Mouse (Mus musculus) thymus, postnatal 0 days (tissue): ENCODE results near the gene Trappc4. TPM values are rescaled to one million over a fixed set of nuclear protein-coding genes. Genes with fewer than 3 reads are reported as not detected.
A peak's percentile ranks its signal among the peaks of the same experiment; 100 is the strongest.

Experiments used
- DNase-seq: peaks from one replicate; pipeline ENCODE4 v3.0.0-alpha.2; 2015; ENCODE audit warnings: low spot score
- microRNA-seq: library from miRNA; unstranded; fragments of <30 nt; microRNA quantifications from one replicate; pipeline ENCODE4, GENCODE M21; 2016; ENCODE audit warnings: borderline number of aligned reads
- polyA plus RNA-seq: library from polyadenylated mRNA; unstranded; fragments of >200 nt; fragmentation: Nextera tagmentation; extraction: Ambion mirVana; gene quantifications from 2 replicates; pipeline ENCODE4 v1.2.1, GENCODE M21; 2015

Trappc4 gene
- polyA plus RNA-seq, 1 experiment from 2014 or later, result 166 TPM

DNA sequence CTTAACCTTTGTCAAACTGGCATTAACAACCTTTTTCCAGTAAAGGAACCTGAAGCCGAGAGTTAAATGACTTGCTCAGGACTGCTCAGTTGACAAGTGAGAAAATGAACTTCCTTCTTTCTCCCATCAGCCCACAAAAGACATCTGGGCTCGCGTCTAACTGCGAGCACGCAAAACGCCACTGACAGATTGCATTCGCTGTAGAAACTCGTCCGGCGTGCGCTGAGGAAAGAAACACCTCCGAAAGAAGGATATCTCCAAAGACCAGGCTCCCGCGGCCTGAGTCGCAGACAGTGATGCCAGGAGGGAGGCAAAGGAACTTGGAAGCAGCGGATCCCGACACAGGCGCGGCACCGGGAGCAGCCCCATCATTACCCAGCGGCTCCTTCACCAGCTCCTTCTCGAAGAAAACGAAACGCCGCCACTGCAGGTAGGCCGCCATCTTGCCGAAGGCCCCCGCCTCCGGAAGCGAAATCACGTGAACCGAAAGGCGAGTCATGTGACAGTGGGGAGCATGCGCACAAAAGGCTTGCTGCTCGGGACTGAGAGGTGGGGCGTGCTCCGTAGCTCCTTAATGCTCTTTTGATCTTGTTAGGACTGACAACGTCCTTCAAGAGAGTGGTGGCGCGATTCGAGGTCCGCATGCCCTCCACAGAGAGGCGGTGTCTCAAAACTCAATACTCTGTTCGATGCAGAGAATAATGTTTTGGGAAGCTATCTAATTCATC, 46.0 kb downstream of the Trappc4 start, which contains the start of gene Vps11:
Vps11 (minus strand) TSS at position 481 of the 728 bp plus-strand sequence.
- DNase-seq, result peak; percentile 97

DNA sequence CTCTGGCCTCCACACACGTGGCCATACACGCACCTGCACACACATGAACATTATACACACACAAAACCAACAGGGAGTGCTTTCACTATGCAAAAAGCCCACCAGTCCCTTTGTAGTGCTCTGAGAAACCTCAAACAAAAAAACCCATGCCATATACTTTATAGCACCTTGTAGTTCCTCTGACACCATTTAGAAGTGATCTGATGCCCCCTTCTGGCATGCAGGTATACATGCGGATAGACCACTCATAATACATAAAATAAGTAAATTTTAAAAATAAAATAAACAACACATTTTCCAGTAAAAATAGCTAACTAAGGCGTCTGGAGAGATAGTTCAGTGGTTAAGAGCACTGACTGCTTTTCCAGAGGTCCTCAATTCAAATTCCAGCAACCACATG, 50.2 kb downstream of the Trappc4 start:
- DNase-seq, result peak; percentile 78

Small RNA genes within 50 kb of the gene (microRNA-seq; reads per million reads assigned to microRNA genes)
- not detected for gene Mir7085

Other genes with a start within 250 kb of the Trappc4 start
- gene Cbl, start 173.6 kb downstream of the Trappc4 start, polyA plus RNA-seq, result 51.9 and 60.4 TPM in 2 replicates
- gene Ccdc153, start 166.9 kb downstream of the Trappc4 start, polyA plus RNA-seq, result 8.1 TPM in 2 replicates
- 0.45 and 0.49 TPM in 2 replicates for gene Pdzd3, start 156.1 kb downstream of the Trappc4 start, polyA plus RNA-seq
- 5.9 and 6.3 TPM in 2 replicates for gene Nlrx1, start 139.0 kb downstream of the Trappc4 start, polyA plus RNA-seq
- gene Abcg4, start 119.0 kb downstream of the Trappc4 start, polyA plus RNA-seq, result 0.09 and 0.12 TPM in 2 replicates
- gene Hinfp, start 101.9 kb downstream of the Trappc4 start, polyA plus RNA-seq, result 22.4 and 22.6 TPM in 2 replicates
- 11.0 and 11.2 TPM in 2 replicates for gene C2cd2l, start 87.3 kb downstream of the Trappc4 start, polyA plus RNA-seq
- 25.7 and 25.8 TPM in 2 replicates for gene Dpagt1, start 81.6 kb downstream of the Trappc4 start, polyA plus RNA-seq
- gene H2afx, start 72.9 kb downstream of the Trappc4 start, polyA plus RNA-seq, result 454 and 470 TPM in 2 replicates
- gene Hmbs, start 63.4 kb downstream of the Trappc4 start, polyA plus RNA-seq, result 74.7 and 79.0 TPM in 2 replicates
- gene Vps11, start 45.9 kb downstream of the Trappc4 start, polyA plus RNA-seq, result 30.1 and 30.5 TPM in 2 replicates
- gene Hyou1, start 28.1 kb downstream of the Trappc4 start, polyA plus RNA-seq, result 13.1 and 18.5 TPM in 2 replicates
- gene Slc37a4, start 10.7 kb downstream of the Trappc4 start, polyA plus RNA-seq, result 16.4 and 18.1 TPM in 2 replicates
- 3,300 and 3,396 TPM in 2 replicates for gene Rps25, start 461 bp downstream of the Trappc4 start, polyA plus RNA-seq
- gene Ccdc84, start 11.0 kb upstream of the Trappc4 start, polyA plus RNA-seq, result 24.6 and 27.0 TPM in 2 replicates
- gene Foxr1, start 33.5 kb upstream of the Trappc4 start, polyA plus RNA-seq, result not detected in 2 replicates
- gene Upk2, start 47.4 kb upstream of the Trappc4 start, polyA plus RNA-seq, result 0.69 and 1.5 TPM in 2 replicates
- gene Bcl9l, start 75.2 kb upstream of the Trappc4 start, polyA plus RNA-seq, result 3.2 and 4.4 TPM in 2 replicates
- 1.4 and 1.5 TPM in 2 replicates for gene Cxcr5, start 154.3 kb upstream of the Trappc4 start, polyA plus RNA-seq
- gene Ddx6, start 197.3 kb upstream of the Trappc4 start, polyA plus RNA-seq, result 22.2 and 29.5 TPM in 2 replicates